Mouse (Mus musculus): Measurements from ENCODE around the gene Aida. TPM values are rescaled to one million over a fixed set of nuclear protein-coding genes. Genes with fewer than 3 reads are reported as not detected.
"Not testable (repeated sequence)": the region's sequence is repeated elsewhere in the genome, so short reads cannot be mapped to it uniquely, and the experiment has no call there.

The Aida gene
- total and polyA plus RNA-seq, 2 experiments from 2014 or later = 19.6 to 26.8 TPM

GRCm38 (mm10) chr1:183297886-183298489, 1.6 kb downstream of the Aida start:
- WGBS = 0% methylated on average over 20 of the region's 20 CpGs
- peak overlapping the region; percentile 57 for H3K9ac ChIP-seq (replicated peaks; ENCODE audit: low read depth, low read length)
- no peak for ATAC-seq (ENCODE audit: insufficient read depth, low read depth)

DNA sequence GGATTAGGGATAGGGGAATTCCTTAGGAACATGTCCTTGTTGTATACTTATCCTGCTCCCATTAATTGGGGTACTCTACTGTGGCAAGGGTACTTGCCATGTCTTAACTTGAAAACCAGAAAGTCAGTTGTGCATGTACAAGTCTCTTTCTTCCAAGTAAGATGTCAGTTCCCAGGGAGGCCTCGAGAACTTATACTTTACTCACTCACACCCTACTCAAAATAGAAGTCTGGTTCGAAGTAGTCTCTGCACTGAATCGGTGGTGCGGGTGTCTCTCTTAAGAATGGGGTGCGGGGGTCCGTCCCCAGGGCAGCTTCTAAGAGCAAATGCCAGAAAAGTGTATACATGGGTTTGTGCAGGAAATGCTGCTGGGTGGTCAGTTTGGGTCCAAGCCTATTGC, 2.8 kb downstream of the Aida start:
- ATAC-seq (ENCODE audit: insufficient read depth, low read depth) (no peak), DNase-seq (ENCODE audit: low spot score) (peak; percentile 100)
- no peak overlapping the region for H3K27ac ChIP-seq (ENCODE audit: low read depth)
- no peak overlapping the region for H3K4me3 ChIP-seq (ENCODE audit: low read depth, low read length)
- H3K9me3 ChIP-seq (replicated peaks; ENCODE audit: control insufficient read depth, low read length) = no peaks in the 10 kb centered on the region
- H3K36me3 ChIP-seq (replicated peaks; ENCODE audit: control insufficient read depth, insufficient read depth, low read length) = no peaks in the 10 kb centered on the region
- no peaks in the 10 kb centered on the region for H3K4me1 ChIP-seq (ENCODE audit: control insufficient read depth, insufficient read depth)
- TF ChIP-seq EP300 (IDR thresholded peaks at IDR 0.05; ENCODE audit: low read depth) (no peak), CTCF (IDR thresholded peaks at IDR 0.05; ENCODE audit: low read depth) (no peak)
- no peak overlapping the region for H3K4me2 ChIP-seq (ENCODE audit: low read depth, low read length)
- H3K27me3 ChIP-seq (ENCODE audit: control insufficient read depth, insufficient read depth, low read length) = no peaks in the 10 kb centered on the region
- whole genome bisulfite sequencing = 80% methylated on average over 6 of the region's 6 CpGs
- H3K9ac ChIP-seq (replicated peaks; ENCODE audit: low read depth, low read length) = no peak overlapping the region

More at GRCm38 (mm10) chr1:183297886-183298489, 1.6 kb downstream of the Aida start:
- Histone ChIP-seq H3K36me3 (replicated peaks; ENCODE audit: control insufficient read depth, insufficient read depth, low read length) (peaks cover 11% of the 10 kb centered on the region), H3K4me1 (ENCODE audit: control insufficient read depth, insufficient read depth) (no peaks in the 10 kb centered on the region), H3K4me3 (ENCODE audit: low read depth, low read length) (peak overlapping the region; percentile 60), H3K4me2 (ENCODE audit: low read depth, low read length) (peak overlapping the region; percentile 63), H3K27me3 (ENCODE audit: control insufficient read depth, insufficient read depth, low read length) (no peaks in the 10 kb centered on the region), H3K27ac (ENCODE audit: low read depth) (peak overlapping the region; percentile 72), H3K9me3 (replicated peaks; ENCODE audit: control insufficient read depth, low read length) (no peaks in the 10 kb centered on the region)
- TF ChIP-seq CTCF (IDR thresholded peaks at IDR 0.05; ENCODE audit: low read depth) (no peak), EP300 (IDR thresholded peaks at IDR 0.05; ENCODE audit: low read depth) (no peak)
- peak; percentile 47 for DNase-seq (ENCODE audit: low spot score)

GRCm38 (mm10) chr1:183307555-183307954, 11.2 kb downstream of the Aida start:
- H3K36me3 ChIP-seq (replicated peaks; ENCODE audit: control insufficient read depth, insufficient read depth, low read length) = peaks cover 31% of the 10 kb centered on the region
- 78% methylated on average over 3 of the region's 3 CpGs for WGBS
- H3K9ac ChIP-seq (replicated peaks; ENCODE audit: low read depth, low read length) = no peak overlapping the region
- no peak overlapping the region for H3K4me2 ChIP-seq (ENCODE audit: low read depth, low read length)
- DNase-seq (ENCODE audit: low spot score) = no peak
- H3K4me3 ChIP-seq (ENCODE audit: low read depth, low read length) = no peak overlapping the region
- H3K4me1 ChIP-seq (ENCODE audit: control insufficient read depth, insufficient read depth) = no peaks in the 10 kb centered on the region
- H3K9me3 ChIP-seq (replicated peaks; ENCODE audit: control insufficient read depth, low read length) = no peaks in the 10 kb centered on the region
- H3K27ac ChIP-seq (ENCODE audit: low read depth) = no peak overlapping the region
- ATAC-seq (ENCODE audit: insufficient read depth, low read depth) = no peak
- TF ChIP-seq CTCF (IDR thresholded peaks at IDR 0.05; ENCODE audit: low read depth) = no peak
- TF ChIP-seq EP300 (IDR thresholded peaks at IDR 0.05; ENCODE audit: low read depth) = no peak
- H3K27me3 ChIP-seq (ENCODE audit: control insufficient read depth, insufficient read depth, low read length) = no peaks in the 10 kb centered on the region

DNA sequence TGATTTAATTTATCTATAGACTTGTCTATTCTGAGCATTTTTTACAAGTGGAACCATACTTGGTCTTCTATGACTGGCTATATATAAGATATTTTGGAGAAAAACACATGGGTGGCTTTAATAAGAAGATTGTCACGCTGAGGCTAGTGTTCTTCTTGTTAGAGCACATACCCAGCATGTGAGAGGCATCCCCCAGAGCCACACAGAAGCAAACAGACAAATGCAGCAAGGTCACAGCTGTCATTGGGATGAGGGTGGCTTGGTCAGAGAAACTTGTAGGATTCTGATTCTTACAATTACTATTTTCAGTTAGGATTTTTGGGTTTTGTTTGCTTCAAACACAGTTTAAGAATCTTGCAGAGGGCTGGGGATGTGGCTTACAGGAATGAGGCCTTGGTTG, 12.1 kb downstream of the Aida start:
- ATAC-seq (ENCODE audit: insufficient read depth, low read depth) (no peak), DNase-seq (ENCODE audit: low spot score) (no peak)
- no peak overlapping the region for H3K4me3 ChIP-seq (ENCODE audit: low read depth, low read length)
- no peaks in the 10 kb centered on the region for H3K27me3 ChIP-seq (ENCODE audit: control insufficient read depth, insufficient read depth, low read length)
- H3K4me1 ChIP-seq (ENCODE audit: control insufficient read depth, insufficient read depth) = no peaks in the 10 kb centered on the region
- H3K4me2 ChIP-seq (ENCODE audit: low read depth, low read length) = no peak overlapping the region
- H3K9me3 ChIP-seq (replicated peaks; ENCODE audit: control insufficient read depth, low read length) = no peaks in the 10 kb centered on the region
- no peak overlapping the region for H3K9ac ChIP-seq (replicated peaks; ENCODE audit: low read depth, low read length)
- TF ChIP-seq EP300 (IDR thresholded peaks at IDR 0.05; ENCODE audit: low read depth) (no peak), CTCF (IDR thresholded peaks at IDR 0.05; ENCODE audit: low read depth) (no peak)
- 88% methylated on average over 1 of the region's 1 CpGs for WGBS
- H3K27ac ChIP-seq (ENCODE audit: low read depth) = no peak overlapping the region
- peaks cover 39% of the 10 kb centered on the region for H3K36me3 ChIP-seq (replicated peaks; ENCODE audit: control insufficient read depth, insufficient read depth, low read length)

GRCm38 (mm10) chr1:183309601-183310000, 13.2 kb downstream of the Aida start:
- not testable (repeated sequence) for DNase-seq (ENCODE audit: low spot score); H3K4me2 ChIP-seq (ENCODE audit: low read depth, low read length); H3K27me3 ChIP-seq (ENCODE audit: control insufficient read depth, insufficient read depth, low read length); H3K9me3 ChIP-seq (replicated peaks; ENCODE audit: control insufficient read depth, low read length); H3K27ac ChIP-seq (ENCODE audit: low read depth); H3K4me1 ChIP-seq (ENCODE audit: control insufficient read depth, insufficient read depth); H3K9ac ChIP-seq (replicated peaks; ENCODE audit: low read depth, low read length); H3K4me3 ChIP-seq (ENCODE audit: low read depth, low read length); ATAC-seq (ENCODE audit: insufficient read depth, low read depth)
- peaks cover 50% of the 10 kb centered on the region for H3K36me3 ChIP-seq (replicated peaks; ENCODE audit: control insufficient read depth, insufficient read depth, low read length)
- WGBS = 91% methylated on average over 2 of the region's 2 CpGs

DNA sequence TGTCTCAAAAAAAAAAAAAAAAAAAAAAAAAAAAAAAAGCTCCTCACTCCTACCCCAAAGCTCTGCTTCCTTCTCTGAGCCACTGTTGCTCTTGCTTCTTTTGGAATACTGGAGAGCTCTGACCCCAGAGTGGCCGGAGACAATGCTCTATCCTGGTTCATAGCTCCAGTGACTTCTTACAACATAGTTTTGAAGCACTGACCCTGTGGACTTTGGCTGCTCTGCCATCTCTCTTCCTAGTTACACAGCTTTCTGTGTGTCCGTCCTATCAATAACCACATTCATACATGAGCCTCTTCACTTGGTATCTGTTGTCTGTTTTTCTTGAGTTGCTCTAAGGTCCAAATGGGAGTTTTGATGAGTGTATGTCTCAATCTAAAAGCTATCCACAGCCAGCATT, 15.7 kb downstream of the Aida start:
- no peak overlapping the region for H3K4me2 ChIP-seq (ENCODE audit: low read depth, low read length)
- no peak overlapping the region for H3K4me3 ChIP-seq (ENCODE audit: low read depth, low read length)
- H3K9me3 ChIP-seq (replicated peaks; ENCODE audit: control insufficient read depth, low read length) = no peaks in the 10 kb centered on the region
- H3K4me1 ChIP-seq (ENCODE audit: control insufficient read depth, insufficient read depth) = no peaks in the 10 kb centered on the region
- H3K9ac ChIP-seq (replicated peaks; ENCODE audit: low read depth, low read length) = no peak overlapping the region
- H3K27me3 ChIP-seq (ENCODE audit: control insufficient read depth, insufficient read depth, low read length) = no peaks in the 10 kb centered on the region
- H3K27ac ChIP-seq (ENCODE audit: low read depth) = no peak overlapping the region
- TF ChIP-seq EP300 (IDR thresholded peaks at IDR 0.05; ENCODE audit: low read depth) (no peak), CTCF (IDR thresholded peaks at IDR 0.05; ENCODE audit: low read depth) (no peak)
- ATAC-seq (ENCODE audit: insufficient read depth, low read depth) = no peak
- no peak for DNase-seq (ENCODE audit: low spot score)
- peaks cover 69% of the 10 kb centered on the region for H3K36me3 ChIP-seq (replicated peaks; ENCODE audit: control insufficient read depth, insufficient read depth, low read length)
- WGBS = 91% methylated on average over 2 of the region's 2 CpGs
